In the genomic region with DNA sequence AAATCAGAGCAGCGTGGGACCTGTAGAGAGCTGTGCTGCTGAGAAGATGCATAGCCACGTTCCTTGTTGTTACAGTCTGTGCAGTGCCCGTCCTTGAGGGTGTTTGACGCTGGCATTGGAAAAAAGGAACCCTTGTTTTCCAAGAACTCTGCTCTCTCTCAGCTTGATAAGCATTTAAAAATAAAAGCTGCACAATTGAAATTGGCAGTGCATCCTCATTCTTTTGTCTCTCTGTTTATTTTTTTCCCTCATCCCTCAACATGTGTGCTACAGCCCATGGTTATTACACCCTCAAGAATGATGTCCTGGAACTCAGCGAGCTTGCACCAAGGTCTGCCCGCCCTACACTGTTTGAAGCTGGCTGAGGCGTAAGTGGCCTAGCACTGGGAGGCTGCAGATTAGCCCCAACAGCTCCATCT, we compare ENCODE assay signal across 9 mouse cellular contexts.
DNase-seq lines count a peak whose midpoint lies in the region; ATAC-seq and TF ChIP-seq lines count a peak whose summit lies in the region.
"Had no signal": no experiment of that assay in that cellular context is flagged by ENCODE, and none has a peak within 500 bp of the region (broad histone marks: within the 10 kb centered on the region; RNA-seq: fewer than 3 reads in every experiment).

No protein-coding gene starts in this region.

- no peak overlapping the region for H3ac ChIP-seq in myocyte (ENCODE audit: control insufficient read depth, insufficient read length)

- H3K9me3 ChIP-seq in hindbrain, embryonic 13.5 days = no peaks in the 10 kb centered on the region
- no peaks in the 10 kb centered on the region for H3K9me3 ChIP-seq in hindbrain, embryonic 11.5 days (ENCODE audit: control insufficient read depth, low read length)
- H3K9me3 ChIP-seq in embryonic facial prominence, embryonic 14.5 days (ENCODE audit: control insufficient read depth, low read length) = no peaks in the 10 kb centered on the region

- no peaks in the 10 kb centered on the region for H3K36me3 ChIP-seq in hindbrain, embryonic 13.5 days
- H3K36me3 ChIP-seq in hindbrain, embryonic 11.5 days (ENCODE audit: control insufficient read depth, insufficient read depth, low read length) = no peaks in the 10 kb centered on the region
- no peaks in the 10 kb centered on the region for H3K36me3 ChIP-seq in embryonic facial prominence, embryonic 14.5 days (ENCODE audit: control insufficient read depth, insufficient read depth, low read length)
- no peaks in the 10 kb centered on the region for H3K36me3 ChIP-seq in myocyte (ENCODE audit: control insufficient read depth, insufficient read depth)

- no peak for TF ChIP-seq POLR2A in myocyte (IDR thresholded peaks at IDR 0.05; ENCODE audit: insufficient read length, low read depth)

- no peaks in the 10 kb centered on the region for H3K27me3 ChIP-seq in hindbrain, embryonic 13.5 days
- H3K27me3 ChIP-seq in hindbrain, embryonic 11.5 days (ENCODE audit: control insufficient read depth, insufficient read depth, low read length) = no peaks in the 10 kb centered on the region
- H3K27me3 ChIP-seq in embryonic facial prominence, embryonic 14.5 days (replicated peaks; ENCODE audit: control insufficient read depth, insufficient read depth, low read length) = no peaks in the 10 kb centered on the region
- H3K27me3 ChIP-seq in myocyte (ENCODE audit: control insufficient read depth, insufficient read depth, insufficient read length) = no peaks in the 10 kb centered on the region

- DNase-seq in hindbrain, embryonic 11.5 days (ENCODE audit: low spot score) = no peak
- DNase-seq in adrenal gland, postnatal 10 days = peak; percentile 39
- peak; percentile 60 for DNase-seq in embryonic facial prominence, embryonic 14.5 days (ENCODE audit: low spot score)
- DNase-seq in heart, postnatal 36 days = peak; percentile 40 to 63
- no peak for DNase-seq in retina, postnatal 1 day
- DNase-seq in right cerebral cortex, postnatal 25 days = no peak

- H3K4me1 ChIP-seq in hindbrain, embryonic 13.5 days (replicated peaks) = peaks cover 38% of the 10 kb centered on the region
- no peaks in the 10 kb centered on the region for H3K4me1 ChIP-seq in hindbrain, embryonic 11.5 days (replicated peaks; ENCODE audit: control insufficient read depth, insufficient read depth, low read length)
- H3K4me1 ChIP-seq in embryonic facial prominence, embryonic 14.5 days (ENCODE audit: control insufficient read depth, insufficient read depth, low read length) = peaks cover 45% of the 10 kb centered on the region

- no peak overlapping the region for H3K9ac ChIP-seq in hindbrain, embryonic 13.5 days
- no peak overlapping the region for H3K9ac ChIP-seq in hindbrain, embryonic 11.5 days (ENCODE audit: low read depth, low read length)
- no peak overlapping the region for H3K9ac ChIP-seq in embryonic facial prominence, embryonic 14.5 days (ENCODE audit: low read depth, low read length)

- H3K4me3 ChIP-seq in hindbrain, embryonic 13.5 days = no peak overlapping the region
- H3K4me3 ChIP-seq in hindbrain, embryonic 11.5 days (ENCODE audit: low read depth, low read length) = no peak overlapping the region
- no peak overlapping the region for H3K4me3 ChIP-seq in embryonic facial prominence, embryonic 14.5 days (ENCODE audit: low read depth, low read length)
- no peak overlapping the region for H3K4me3 ChIP-seq in myocyte
- H3K4me3 ChIP-seq: erythroblast, embryonic 14.5 days had no signal

- no peaks in the 10 kb centered on the region for H3K79me2 ChIP-seq in myocyte (ENCODE audit: control insufficient read depth, insufficient read depth)

- no peak overlapping the region for H3K4me2 ChIP-seq in hindbrain, embryonic 13.5 days
- H3K4me2 ChIP-seq in hindbrain, embryonic 11.5 days (replicated peaks; ENCODE audit: low read depth, low read length) = no peak overlapping the region
- no peak overlapping the region for H3K4me2 ChIP-seq in embryonic facial prominence, embryonic 14.5 days (ENCODE audit: low read depth, low read length)
- peak overlapping the region; percentile 13 for H3K4me2 ChIP-seq in myocyte (ENCODE audit: low read depth)

- intact Hi-C loops in heart, postnatal 36 days (cut with DNase I) = no loop called here

- WGBS in hindbrain, embryonic 13.5 days = 60% methylated on average over 7 of the region's 7 CpGs
- 77% methylated on average over 7 of the region's 7 CpGs for WGBS in hindbrain, embryonic 11.5 days
- 42% methylated on average over 7 of the region's 7 CpGs for WGBS in embryonic facial prominence, embryonic 14.5 days

- no peak for ATAC-seq in hindbrain, embryonic 13.5 days (ENCODE audit: low FRiP score)
- ATAC-seq in hindbrain, embryonic 11.5 days (ENCODE audit: low FRiP score) = no peak
- ATAC-seq in embryonic facial prominence, embryonic 14.5 days (ENCODE audit: low read depth) = no peak

- peak overlapping the region; percentile 35; the same call in 1 of the 2 replicates for H3K27ac ChIP-seq in hindbrain, embryonic 13.5 days
- H3K27ac ChIP-seq in hindbrain, embryonic 11.5 days (ENCODE audit: low read depth, low read length) = no peak overlapping the region
- H3K27ac ChIP-seq in embryonic facial prominence, embryonic 14.5 days (replicated peaks; ENCODE audit: low read depth, low read length) = peak overlapping the region; percentile 91

TF ChIP-seq in myocyte, 11 proteins besides CTCF, POLR2A, EP300 and RAD21:
- TF ChIP-seq USF1 (IDR thresholded peaks at IDR 0.05; ENCODE audit: low read depth) = no peak
- TF ChIP-seq MYOG (IDR thresholded peaks at IDR 0.05; ENCODE audit: control insufficient read depth in 1 of 3, insufficient read depth in 1 of 3, insufficient read length in 2 of 3, low read depth in 2 of 3) = no peak
- TF ChIP-seq E2F4 (IDR thresholded peaks at IDR 0.05; ENCODE audit: insufficient read depth) = no peak
- TF ChIP-seq REST (IDR thresholded peaks at IDR 0.05; ENCODE audit: insufficient read depth, insufficient read length) = no peak
- no peak for TF ChIP-seq MAX (IDR thresholded peaks at IDR 0.05; ENCODE audit: low read depth)
- TF ChIP-seq MYOD1 (IDR thresholded peaks at IDR 0.05; ENCODE audit: control insufficient read depth in 1 of 3, insufficient read length in 2 of 3, low read depth in 2 of 3) = no peak
- TF ChIP-seq CEBPB (IDR thresholded peaks at IDR 0.05; ENCODE audit: insufficient read depth, poor library complexity, severe bottlenecking) = no peak
- no peak for TF ChIP-seq TCF12 (IDR thresholded peaks at IDR 0.05; ENCODE audit: insufficient read depth, poor library complexity, severe bottlenecking)
- TF ChIP-seq POLR2AphosphoS2 (IDR thresholded peaks at IDR 0.05; ENCODE audit: insufficient read length, low read depth) = no peak
- TF ChIP-seq SRF (IDR thresholded peaks at IDR 0.05; ENCODE audit: control insufficient read depth, insufficient read length, low read depth) = no peak
- no peak for TF ChIP-seq TCF3 (IDR thresholded peaks at IDR 0.05; ENCODE audit: insufficient read length, low read depth)

Comparison
In these comparisons a context has a peak if more than half of its experiments do, and no peak if none do; other contexts are left out.
1. DNase-seq: peak in adrenal gland, postnatal 10 days (single experiment), embryonic facial prominence, embryonic 14.5 days (single experiment) and heart, postnatal 36 days (2 of 2); none in hindbrain, embryonic 11.5 days (single experiment), retina, postnatal 1 day (single experiment) and right cerebral cortex, postnatal 25 days (single experiment).